Mouse (Mus musculus) midbrain, embryonic 11.5 days (tissue): ENCODE results near the gene Trmt11. TPM values are rescaled to one million over a fixed set of nuclear protein-coding genes. Genes with fewer than 3 reads are reported as not detected.

Source experiments
- ATAC-seq: fragments of 200-750 bp; cut with Nextera tagmentation; 2 replicates; pipeline ENCODE4 v1.8.0; 2017; ENCODE audit warnings: moderate TSS enrichment, moderate library complexity; ENCODE audit not compliant: low FRiP score
- DNase-seq: peaks from one replicate; pipeline ENCODE4 v3.0.0; 2015; ENCODE audit warnings: low spot score; ENCODE audit errors: missing footprints
- H3K27ac ChIP-seq: fragments of 300-500 bp; sonication (generic); 2 replicates; pipeline ENCODE4 v1.5.1; 2014; ENCODE audit warnings: low read depth, low read length
- H3K27me3 ChIP-seq: fragments of 300-500 bp; sonication (generic); 2 replicates; pipeline ENCODE4 v1.6.1; 2014; ENCODE audit warnings: mild to moderate bottlenecking, low read length, moderate library complexity, mixed read lengths; ENCODE audit not compliant: control insufficient read depth, insufficient read depth
- H3K36me3 ChIP-seq: fragments of 300-500 bp; sonication (generic); 2 replicates; pipeline ENCODE4 v1.6.1; 2014; ENCODE audit warnings: mild to moderate bottlenecking, low read length, moderate library complexity, mixed read lengths; ENCODE audit not compliant: control insufficient read depth, insufficient read depth
- H3K4me1 ChIP-seq: fragments of 300-500 bp; sonication (generic); 2 replicates; pipeline ENCODE4 v1.6.1; 2014; ENCODE audit warnings: low read length; ENCODE audit not compliant: control insufficient read depth, insufficient read depth
- H3K4me2 ChIP-seq: fragments of 300-500 bp; sonication (generic); 2 replicates; pipeline ENCODE4 v1.6.1; 2014; ENCODE audit warnings: mild to moderate bottlenecking, moderate library complexity
- H3K4me3 ChIP-seq: fragments of 300-500 bp; sonication (generic); 2 replicates; pipeline ENCODE4 v1.5.1; 2014; ENCODE audit warnings: low read depth, low read length
- H3K9ac ChIP-seq: fragments of 300-500 bp; sonication (generic); 2 replicates; pipeline ENCODE4 v1.6.1; 2014; ENCODE audit warnings: low read length
- H3K9me3 ChIP-seq: fragments of 300-500 bp; sonication (generic); 2 replicates; pipeline ENCODE4 v1.6.1; 2016; ENCODE audit warnings: low read length; ENCODE audit not compliant: control insufficient read depth
- WGBS: fragments of 180-500 bp; shearing (Covaris S2); extraction: QIAGEN DNeasy Blood & Tissue Kit; methylation state at CpG from one replicate; pipeline ENCODE4 v1.1.7; 2014; 5-methylcytosine and 5-hydroxymethylcytosine counted together
- polyA plus RNA-seq: library from polyadenylated mRNA; unstranded; fragments of >200 nt; fragmentation: Nextera tagmentation; extraction: Ambion mirVana; gene quantifications from 2 replicates; pipeline ENCODE4 v1.2.1, GENCODE M21; 2014

Trmt11 gene
- polyA plus RNA-seq, 1 experiment from 2014 or later, result 27.8 TPM

DNA sequence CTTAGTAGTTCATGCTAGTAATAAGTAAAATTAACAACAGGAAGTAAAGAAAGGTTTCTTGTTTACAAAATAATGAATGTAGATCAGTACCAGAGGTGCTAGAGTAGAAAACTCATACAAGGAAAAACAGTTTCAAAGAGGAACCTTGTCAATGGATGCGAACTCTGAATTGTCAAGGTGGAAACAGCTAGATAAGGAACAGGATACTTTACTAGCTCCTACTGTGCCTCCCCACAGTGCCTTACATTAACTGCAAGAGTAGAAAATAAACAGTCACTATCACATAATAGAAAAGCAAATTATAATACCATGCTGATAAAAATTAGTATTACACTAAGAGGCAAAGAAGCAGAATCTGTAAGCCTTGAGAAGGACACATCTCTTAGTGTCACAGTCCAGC lies 14.9 kb downstream of the Trmt11 start:
- 89% methylated on average over 1 of the region's 1 CpGs for WGBS
- Histone ChIP-seq H3K27ac (no peak overlapping the region), H3K36me3 (no peaks in the 10 kb centered on the region; the same call in 1 of the 2 replicates), H3K27me3 (no peaks in the 10 kb centered on the region), H3K9ac (no peak overlapping the region), H3K9me3 (no peaks in the 10 kb centered on the region), H3K4me3 (no peak overlapping the region), H3K4me2 (no peak overlapping the region), H3K4me1 (no peaks in the 10 kb centered on the region)
- DNase-seq (no peak), ATAC-seq (no peak)

DNA sequence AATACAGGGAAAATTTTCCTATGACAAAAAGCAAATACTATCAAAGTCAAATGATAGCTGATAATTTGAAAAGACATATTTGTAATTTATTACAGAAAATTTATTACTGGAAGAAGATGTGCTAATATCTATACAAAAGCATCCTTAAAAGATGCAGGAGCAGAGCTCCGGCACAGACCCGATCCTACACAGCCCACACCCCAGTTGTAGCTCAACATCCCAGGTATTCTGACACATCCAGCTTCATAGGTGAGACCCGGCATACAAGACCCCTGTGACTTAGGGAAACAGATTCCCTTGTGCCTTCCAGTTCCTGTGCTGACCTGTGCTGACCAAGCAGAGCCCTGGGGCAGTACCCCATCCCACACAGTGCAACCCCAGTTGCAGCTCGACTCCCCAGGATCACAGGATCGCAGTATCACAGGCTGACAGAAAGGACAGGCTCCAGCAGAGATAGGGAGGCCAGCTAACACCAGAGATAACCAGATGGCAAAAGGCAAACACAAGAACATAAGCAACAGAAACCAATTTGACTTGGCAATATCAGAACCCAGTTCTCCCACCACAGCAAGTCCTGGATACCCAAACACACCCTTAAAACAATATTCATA lies 22.8 kb downstream of the Trmt11 start:
- Histone ChIP-seq H3K4me1 (no peaks in the 10 kb centered on the region), H3K9me3 (no peaks in the 10 kb centered on the region), H3K27ac (no peak overlapping the region), H3K36me3 (no peaks in the 10 kb centered on the region; the same call in 1 of the 2 replicates), H3K4me2 (no peak overlapping the region), H3K9ac (no peak overlapping the region), H3K4me3 (no peak overlapping the region), H3K27me3 (no peaks in the 10 kb centered on the region)
- ATAC-seq, result no peak
- no peak for DNase-seq
- WGBS, result 88% methylated on average over 5 of the region's 5 CpGs

DNA sequence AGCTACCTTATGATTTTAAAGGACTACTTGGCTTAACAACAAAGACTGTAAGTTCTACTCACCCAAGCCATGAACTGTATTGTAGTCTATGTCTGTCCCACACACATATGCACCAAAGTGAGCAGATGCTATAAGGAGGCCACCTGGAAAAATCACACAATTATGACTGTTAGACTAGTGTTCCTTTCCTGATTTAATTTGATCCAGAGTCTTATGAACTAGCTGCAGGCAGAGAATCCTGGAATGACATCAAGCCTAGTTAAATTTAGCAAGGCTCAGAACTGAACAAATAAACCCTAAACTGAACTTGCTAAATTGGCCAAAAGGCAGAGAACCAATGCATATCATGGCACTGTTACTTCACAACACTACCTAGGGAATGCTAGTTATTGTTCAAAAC lies 34.2 kb downstream of the Trmt11 start:
- H3K4me2 ChIP-seq, result no peak overlapping the region
- H3K4me3 ChIP-seq, result no peak overlapping the region
- ATAC-seq (no peak), DNase-seq (no peak)
- no peak overlapping the region for H3K27ac ChIP-seq
- H3K9me3 ChIP-seq, result no peaks in the 10 kb centered on the region
- peaks cover 4% of the 10 kb centered on the region for H3K36me3 ChIP-seq
- no peaks in the 10 kb centered on the region for H3K27me3 ChIP-seq
- H3K4me1 ChIP-seq, result no peaks in the 10 kb centered on the region
- no peak overlapping the region for H3K9ac ChIP-seq

DNA sequence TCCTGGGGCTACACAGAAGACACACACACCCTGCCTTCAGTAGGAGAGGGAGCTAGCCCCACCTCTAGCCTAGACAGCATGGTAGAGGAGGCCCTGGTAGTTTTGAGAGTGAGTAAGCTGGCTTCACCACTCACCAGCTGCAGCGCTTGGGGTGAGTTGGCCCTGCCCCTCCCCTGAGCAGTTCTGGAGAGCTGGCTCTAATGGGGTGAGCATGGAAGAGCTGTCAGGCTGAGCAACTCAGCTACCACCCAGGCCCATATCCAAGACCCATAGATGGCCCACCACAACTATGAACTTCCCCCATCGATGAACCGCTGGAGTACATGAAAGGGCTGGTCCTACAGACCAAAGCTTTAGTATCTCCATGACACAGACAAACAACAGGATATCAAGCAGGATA lies 35.9 kb downstream of the Trmt11 start:
- no peak for DNase-seq
- Histone ChIP-seq H3K27ac (no peak overlapping the region), H3K27me3 (no peaks in the 10 kb centered on the region), H3K36me3 (peaks cover 6% of the 10 kb centered on the region), H3K9me3 (no peaks in the 10 kb centered on the region), H3K4me2 (no peak overlapping the region), H3K4me3 (no peak overlapping the region), H3K4me1 (no peaks in the 10 kb centered on the region), H3K9ac (no peak overlapping the region)
- 93% methylated on average over 3 of the region's 3 CpGs for WGBS
- ATAC-seq, result no peak

DNA sequence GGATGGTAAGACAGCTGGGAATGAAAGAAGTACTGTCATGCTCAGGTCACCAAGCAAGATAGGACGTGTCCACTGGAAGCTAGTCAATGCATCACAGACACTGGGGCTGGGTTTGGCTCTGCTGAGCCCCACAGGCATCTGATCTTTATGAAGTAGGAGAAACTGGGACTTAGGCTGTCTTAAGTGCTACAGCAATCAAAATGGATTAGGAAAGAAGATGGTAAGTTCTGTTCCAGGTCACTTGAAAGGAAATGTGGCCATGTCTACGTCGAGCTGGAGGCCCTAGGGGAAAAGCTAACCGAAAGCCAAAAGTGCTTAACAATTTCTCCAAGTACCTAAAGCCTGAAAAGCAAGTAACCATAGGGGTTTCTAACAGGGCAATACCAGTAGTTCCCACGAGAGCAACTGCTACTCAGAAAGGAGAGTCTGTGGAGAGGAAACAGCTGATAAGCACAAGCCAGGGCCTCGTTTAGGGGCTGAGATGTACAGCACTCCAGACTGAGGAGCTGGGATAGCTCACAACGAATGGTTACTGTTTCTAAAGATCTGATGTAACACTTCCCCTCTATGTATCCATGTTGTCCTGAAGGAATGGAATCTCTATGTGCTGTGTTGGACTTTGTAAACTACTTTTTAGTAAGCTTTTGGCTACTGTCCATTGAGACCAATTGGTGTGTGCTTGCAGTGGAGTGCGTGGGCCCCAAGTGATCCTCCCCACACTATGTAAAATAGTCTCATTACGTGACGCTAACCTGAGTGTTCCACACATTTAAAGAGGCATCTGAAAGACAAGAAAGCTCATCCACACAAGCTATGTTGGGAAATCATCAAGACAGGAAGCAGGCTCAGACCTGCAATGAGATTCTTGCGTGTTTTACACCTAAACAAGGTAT lies 44.6 kb downstream of the Trmt11 start:
- Histone ChIP-seq H3K4me3 (no peak overlapping the region), H3K36me3 (peaks cover 6% of the 10 kb centered on the region; the same call in 1 of the 2 replicates), H3K9me3 (no peaks in the 10 kb centered on the region), H3K27ac (no peak overlapping the region), H3K4me2 (no peak overlapping the region), H3K4me1 (no peaks in the 10 kb centered on the region), H3K27me3 (no peaks in the 10 kb centered on the region), H3K9ac (no peak overlapping the region)
- no peak for DNase-seq
- no peak for ATAC-seq
- WGBS, result 94% methylated on average over 11 of the region's 11 CpGs

DNA sequence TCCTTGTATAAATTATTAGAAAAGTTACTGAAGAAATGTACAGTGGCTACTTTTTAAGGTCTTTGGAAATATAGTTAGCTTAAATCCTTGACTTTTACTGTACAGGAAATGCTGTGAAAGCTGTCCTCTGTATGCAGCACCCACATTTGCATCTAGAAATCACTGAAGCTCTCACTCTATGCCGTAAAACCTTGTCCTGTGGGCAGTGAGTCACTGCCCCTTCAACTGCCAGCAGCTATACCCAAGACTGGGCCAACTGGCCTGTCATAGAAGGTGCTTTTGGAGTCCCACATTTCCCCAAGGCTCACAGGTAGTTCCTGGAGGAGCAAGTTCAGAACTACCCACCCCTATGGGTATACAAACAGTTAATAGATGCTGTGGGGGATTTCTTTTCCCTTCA lies 48.2 kb downstream of the Trmt11 start:
- H3K36me3 ChIP-seq, result peaks cover 11% of the 10 kb centered on the region; the same call in 1 of the 2 replicates
- WGBS, result 100% methylated on average over 1 of the region's 1 CpGs
- ATAC-seq, result no peak

DNA sequence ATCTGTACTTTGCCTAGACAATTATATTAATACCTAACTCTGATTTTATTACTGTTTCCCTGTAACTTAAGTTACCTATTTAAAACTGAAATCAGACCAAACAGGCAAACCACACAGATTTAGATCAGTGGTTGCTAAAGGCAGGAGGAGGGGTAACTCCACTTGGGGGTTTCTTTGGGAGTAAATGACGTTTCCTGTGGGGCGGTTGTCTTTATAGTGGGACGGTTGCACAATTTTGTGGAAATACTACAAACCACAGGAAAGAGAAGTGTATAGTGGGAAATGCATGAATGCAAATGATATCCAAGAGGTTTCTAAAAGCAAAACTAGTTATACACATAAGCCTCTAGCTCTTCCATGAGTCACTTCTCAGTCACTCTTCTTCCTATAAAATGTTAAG lies 50.6 kb downstream of the Trmt11 start:
- WGBS, result 91% methylated on average over 3 of the region's 3 CpGs
- H3K4me1 ChIP-seq, result no peaks in the 10 kb centered on the region
- H3K27ac ChIP-seq, result no peak overlapping the region
- peaks cover 9% of the 10 kb centered on the region for H3K36me3 ChIP-seq
- DNase-seq (no peak), ATAC-seq (no peak)
- H3K9me3 ChIP-seq, result no peaks in the 10 kb centered on the region; the same call in 1 of the 2 replicates
- H3K4me2 ChIP-seq, result no peak overlapping the region
- H3K9ac ChIP-seq, result no peak overlapping the region
- H3K4me3 ChIP-seq, result no peak overlapping the region
- no peaks in the 10 kb centered on the region for H3K27me3 ChIP-seq

More for the DNA sequence above, 48.2 kb downstream of the Trmt11 start:
- H3K4me2 ChIP-seq, result no peak overlapping the region
- no peak overlapping the region for H3K9ac ChIP-seq
- H3K4me3 ChIP-seq, result no peak overlapping the region
- H3K4me1 ChIP-seq, result no peaks in the 10 kb centered on the region
- H3K27me3 ChIP-seq, result no peaks in the 10 kb centered on the region
- H3K27ac ChIP-seq, result no peak overlapping the region
- DNase-seq, result no peak
- H3K9me3 ChIP-seq, result no peaks in the 10 kb centered on the region

DNA sequence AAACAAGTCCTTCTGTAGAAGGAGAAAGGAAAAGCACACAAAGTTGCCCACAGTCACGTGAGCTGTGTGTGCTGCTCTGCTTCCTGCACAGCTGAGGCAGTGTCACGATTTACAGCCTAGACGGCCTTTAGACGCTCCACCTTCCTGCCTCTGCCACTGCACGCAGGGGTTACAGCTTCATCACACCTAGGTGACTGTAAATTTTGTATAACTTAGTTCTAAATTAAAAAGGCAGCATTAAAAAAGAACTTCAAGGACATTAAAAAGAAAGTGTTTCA lies 62.1 kb downstream of the Trmt11 start:
- no peak overlapping the region for H3K9ac ChIP-seq
- WGBS, result 88% methylated on average over 5 of the region's 5 CpGs
- no peaks in the 10 kb centered on the region for H3K4me1 ChIP-seq
- H3K4me2 ChIP-seq, result no peak overlapping the region
- ATAC-seq (no peak), DNase-seq (no peak)
- H3K9me3 ChIP-seq, result no peaks in the 10 kb centered on the region
- no peaks in the 10 kb centered on the region for H3K27me3 ChIP-seq
- no peak overlapping the region for H3K27ac ChIP-seq
- H3K36me3 ChIP-seq, result peaks cover 2% of the 10 kb centered on the region; the same call in 1 of the 2 replicates
- no peak overlapping the region for H3K4me3 ChIP-seq

DNA sequence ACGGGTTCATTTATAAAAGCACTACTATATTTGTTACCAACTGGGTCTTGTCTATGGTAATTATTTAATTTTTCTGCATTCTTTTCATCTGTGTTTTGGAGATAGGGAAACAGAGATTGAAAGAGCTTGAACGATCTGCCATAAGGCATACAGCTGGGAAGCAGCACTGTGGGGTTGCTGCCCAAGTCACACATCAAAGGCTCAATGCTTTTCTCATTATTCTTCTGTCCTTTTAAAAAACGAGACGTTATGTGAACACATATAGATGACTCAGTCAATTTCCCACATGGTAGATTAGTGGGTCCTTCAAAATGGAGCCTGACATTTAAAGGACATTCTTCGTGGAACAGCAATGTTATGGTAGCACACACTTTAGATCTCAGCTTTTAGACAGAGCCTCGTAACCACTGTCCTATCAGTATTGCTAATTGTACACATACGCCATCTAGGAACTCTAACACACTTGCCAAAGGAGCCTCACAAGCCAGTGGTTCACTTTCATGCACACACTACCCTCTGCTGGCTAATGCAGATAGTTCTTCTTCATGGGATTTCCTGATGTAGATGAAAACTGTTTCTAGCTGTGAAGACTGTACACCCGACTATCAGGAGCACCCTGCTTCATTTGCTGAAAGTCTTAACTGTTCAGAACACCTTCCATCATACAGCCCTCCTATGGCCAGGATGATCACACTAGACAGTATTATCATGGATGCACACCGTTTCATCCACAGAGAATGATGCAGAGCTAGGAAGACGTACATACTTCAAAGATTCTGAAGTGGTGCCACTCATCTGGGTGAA lies 62.6 kb downstream of the Trmt11 start:
- DNase-seq (no peak), ATAC-seq (peak; percentile 58)
- no peak overlapping the region for H3K9ac ChIP-seq
- H3K4me3 ChIP-seq, result no peak overlapping the region
- WGBS, result 82% methylated on average over 10 of the region's 10 CpGs
- H3K36me3 ChIP-seq, result peaks cover 2% of the 10 kb centered on the region; the same call in 1 of the 2 replicates
- H3K9me3 ChIP-seq, result no peaks in the 10 kb centered on the region
- H3K27me3 ChIP-seq, result no peaks in the 10 kb centered on the region
- H3K27ac ChIP-seq, result no peak overlapping the region
- H3K4me2 ChIP-seq, result no peak overlapping the region
- no peaks in the 10 kb centered on the region for H3K4me1 ChIP-seq
